Comparison of ENCODE assay signal across 8 mouse cellular contexts in the genomic region with DNA sequence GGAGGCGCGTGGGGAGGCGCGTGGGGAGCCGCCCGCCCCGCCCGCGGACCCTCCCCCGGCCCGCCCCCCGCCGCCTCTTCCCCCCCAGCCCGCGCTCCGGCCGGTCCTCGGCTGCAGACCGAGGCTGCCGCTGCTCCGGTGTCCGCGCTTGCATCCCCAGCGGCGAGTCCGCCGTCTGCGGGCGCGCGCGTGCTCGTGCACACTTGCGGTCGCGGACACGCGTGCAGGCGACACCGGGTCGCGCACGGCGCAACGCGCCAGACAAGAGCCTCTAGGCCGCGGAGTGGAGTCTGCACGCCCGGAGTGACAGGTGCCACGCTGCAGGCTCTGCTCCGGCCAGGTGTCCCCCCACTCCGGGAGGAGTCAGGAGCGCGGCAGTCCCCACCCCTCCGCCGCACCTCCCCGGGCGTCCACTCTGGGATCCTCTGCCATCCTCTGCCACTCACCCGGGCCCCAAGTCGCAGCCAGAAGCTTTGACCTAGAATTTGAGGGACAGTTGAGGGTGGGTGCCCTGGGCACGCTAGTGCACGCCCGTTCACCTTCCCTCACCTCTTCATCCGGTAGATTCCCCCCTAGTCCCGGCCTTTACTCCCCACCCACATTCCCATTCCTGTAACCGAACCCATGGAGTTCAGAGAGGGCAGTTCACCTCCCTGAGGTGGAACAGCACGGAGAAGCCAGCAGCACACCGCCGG. TPM values are rescaled to one million over a fixed set of nuclear protein-coding genes. Genes with fewer than 3 reads are reported as not detected.
DNase-seq lines count a peak whose midpoint lies in the region; ATAC-seq and TF ChIP-seq lines count a peak whose summit lies in the region.

No protein-coding gene starts in this region.

- peak overlapping the region; percentile 87 for H3K4me3 ChIP-seq in intestine, postnatal 0 days (ENCODE audit: low read depth, low read length)
- peak overlapping the region; percentile 76 for H3K4me3 ChIP-seq in limb, embryonic 15.5 days
- H3K4me3 ChIP-seq in neural tube, embryonic 12.5 days, result peak overlapping the region; percentile 84

- no peaks in the 10 kb centered on the region for H3K9me3 ChIP-seq in intestine, postnatal 0 days (ENCODE audit: control insufficient read depth)
- H3K9me3 ChIP-seq in limb, embryonic 15.5 days, result no peaks in the 10 kb centered on the region
- no peaks in the 10 kb centered on the region for H3K9me3 ChIP-seq in neural tube, embryonic 12.5 days

- peak overlapping the region; percentile 71 for H3K9ac ChIP-seq in intestine, postnatal 0 days (ENCODE audit: low read depth, low read length)
- H3K9ac ChIP-seq in limb, embryonic 15.5 days, result peak overlapping the region; percentile 68
- peak overlapping the region; percentile 92 for H3K9ac ChIP-seq in neural tube, embryonic 12.5 days

- H3K27ac ChIP-seq in intestine, postnatal 0 days (ENCODE audit: low read depth, low read length), result peak overlapping the region; percentile 87
- peak overlapping the region; percentile 93 for H3K27ac ChIP-seq in limb, embryonic 15.5 days
- H3K27ac ChIP-seq in neural tube, embryonic 12.5 days, result peak overlapping the region; percentile 69

- no peak for TF ChIP-seq CTCF in intestine, postnatal 0 days (IDR thresholded peaks at IDR 0.05; ENCODE audit: low read depth)

- peak; percentile 65 to 81 for DNase-seq in left cerebral cortex, adult 18-20 months (ENCODE audit: low spot score in 2 of 2)
- DNase-seq in left cerebral cortex, adult 11 months (ENCODE audit: low spot score), result no peak
- DNase-seq in cerebellum, adult 18-20 months, result peak; percentile 80 to 91
- peak; percentile 69 for DNase-seq in gastrocnemius, postnatal 10 days
- DNase-seq in thymus, postnatal 14 days, result peak; percentile 64

- peak overlapping the region; percentile 97 for H3K4me2 ChIP-seq in intestine, postnatal 0 days (replicated peaks; ENCODE audit: low read depth)
- peak overlapping the region; percentile 94 for H3K4me2 ChIP-seq in limb, embryonic 15.5 days
- H3K4me2 ChIP-seq in neural tube, embryonic 12.5 days (replicated peaks), result peak overlapping the region; percentile 94

- H3K4me1 ChIP-seq in intestine, postnatal 0 days (replicated peaks; ENCODE audit: control insufficient read depth, insufficient read depth, low read length), result 0 out of 2 replicates have a peak, but pooled peaks cover 4% of the 10 kb centered on the region
- H3K4me1 ChIP-seq in limb, embryonic 15.5 days, result peaks cover 57% of the 10 kb centered on the region
- H3K4me1 ChIP-seq in neural tube, embryonic 12.5 days, result peaks cover 43% of the 10 kb centered on the region

- H3K36me3 ChIP-seq in intestine, postnatal 0 days (ENCODE audit: control insufficient read depth, insufficient read depth), result no peaks in the 10 kb centered on the region
- H3K36me3 ChIP-seq in limb, embryonic 15.5 days, result no peaks in the 10 kb centered on the region
- no peaks in the 10 kb centered on the region for H3K36me3 ChIP-seq in neural tube, embryonic 12.5 days

- ATAC-seq in intestine, postnatal 0 days, result peak; percentile 1; the same call in 1 of the 2 replicates
- ATAC-seq in limb, embryonic 15.5 days (ENCODE audit: insufficient number of reproducible peaks, low FRiP score, low TSS enrichment, low read depth), result no peak; the same call in 1 of the 2 replicates
- ATAC-seq in neural tube, embryonic 12.5 days (ENCODE audit: low FRiP score, low read depth), result peak; percentile 5; the same call in 1 of the 2 replicates

- H3K27me3 ChIP-seq in intestine, postnatal 0 days (replicated peaks; ENCODE audit: control insufficient read depth, insufficient read depth, low read length), result peaks cover 7% of the 10 kb centered on the region; the same call in 1 of the 2 replicates
- no peaks in the 10 kb centered on the region for H3K27me3 ChIP-seq in limb, embryonic 15.5 days
- H3K27me3 ChIP-seq in neural tube, embryonic 12.5 days (replicated peaks), result peaks cover 44% of the 10 kb centered on the region

- WGBS in intestine, postnatal 0 days, result 2% methylated on average over 53 of the region's 70 CpGs
- WGBS in limb, embryonic 15.5 days, result 1% methylated on average over 34 of the region's 70 CpGs
- WGBS in neural tube, embryonic 12.5 days, result 1% methylated on average over 55 of the region's 70 CpGs

RNA-seq across cellular contexts. Expression of a gene that starts 24.5 kb away (rescaled TPM):
- total RNA-seq in left cerebral cortex, adult 18-20 months (2021), result 10 to 100 TPM; 84.7 to 91.7 TPM
- 100 to 1,000 TPM; 329 to 332 TPM for total RNA-seq in gastrocnemius, postnatal 10 days (2021)
- polyA plus RNA-seq in intestine, postnatal 0 days (2015; fragmentation: Nextera tagmentation; extraction: Ambion mirVana), result 29.2 and 35.1 TPM in 2 replicates
- polyA plus RNA-seq in limb, embryonic 15.5 days (2015; fragmentation: Nextera tagmentation; extraction: Ambion mirVana), result 138 and 146 TPM in 2 replicates
- 21.7 and 22.2 TPM in 2 replicates for polyA plus RNA-seq in neural tube, embryonic 12.5 days (2016; fragmentation: Nextera tagmentation; extraction: Ambion mirVana)

RNA-seq across cellular contexts. Expression of a gene that starts 38.1 kb away (rescaled TPM):
- 1 to 10 TPM; 1.1 to 1.2 TPM for total RNA-seq in left cerebral cortex, adult 18-20 months (2021)
- total RNA-seq in gastrocnemius, postnatal 10 days (2021), result under 1 TPM in 1 of 2 experiments, not detected in 1; 0.65 TPM
- 1,233 and 1,333 TPM in 2 replicates for polyA plus RNA-seq in intestine, postnatal 0 days (2015; fragmentation: Nextera tagmentation; extraction: Ambion mirVana)
- 2.9 and 3.6 TPM in 2 replicates for polyA plus RNA-seq in limb, embryonic 15.5 days (2015; fragmentation: Nextera tagmentation; extraction: Ambion mirVana)
- 2.1 and 2.7 TPM in 2 replicates for polyA plus RNA-seq in neural tube, embryonic 12.5 days (2016; fragmentation: Nextera tagmentation; extraction: Ambion mirVana)

RNA-seq across cellular contexts. Expression of a gene that starts 42.2 kb away (rescaled TPM):
- 1 to 10 TPM; 2.7 to 2.8 TPM for total RNA-seq in left cerebral cortex, adult 18-20 months (2021)
- 1 to 10 TPM in 1 of 2 experiments, under 1 TPM in 1; 0.33 to 2.0 TPM for total RNA-seq in gastrocnemius, postnatal 10 days (2021)
- 0.31 TPM in 1 of 2 replicates, not detected in the other for polyA plus RNA-seq in intestine, postnatal 0 days (2015; fragmentation: Nextera tagmentation; extraction: Ambion mirVana)
- polyA plus RNA-seq in limb, embryonic 15.5 days (2015; fragmentation: Nextera tagmentation; extraction: Ambion mirVana), result 0.51 and 1.7 TPM in 2 replicates
- 2.3 and 2.5 TPM in 2 replicates for polyA plus RNA-seq in neural tube, embryonic 12.5 days (2016; fragmentation: Nextera tagmentation; extraction: Ambion mirVana)

RNA-seq across cellular contexts. Expression of a gene that starts 46.7 kb away (rescaled TPM):
- total RNA-seq in left cerebral cortex, adult 18-20 months (2021), result 1 to 10 TPM; 3.1 to 3.8 TPM
- total RNA-seq in gastrocnemius, postnatal 10 days (2021), result under 1 TPM; 0.40 to 0.45 TPM
- 0.76 and 1.1 TPM in 2 replicates for polyA plus RNA-seq in intestine, postnatal 0 days (2015; fragmentation: Nextera tagmentation; extraction: Ambion mirVana)
- polyA plus RNA-seq in limb, embryonic 15.5 days (2015; fragmentation: Nextera tagmentation; extraction: Ambion mirVana), result 2.1 and 3.1 TPM in 2 replicates
- 5.0 and 5.3 TPM in 2 replicates for polyA plus RNA-seq in neural tube, embryonic 12.5 days (2016; fragmentation: Nextera tagmentation; extraction: Ambion mirVana)

RNA-seq across cellular contexts. Expression of a gene that starts 46.8 kb away (rescaled TPM):
- 10 to 100 TPM; 87.4 to 97.6 TPM for total RNA-seq in left cerebral cortex, adult 18-20 months (2021)
- total RNA-seq in gastrocnemius, postnatal 10 days (2021), result 10 to 100 TPM; 40.3 to 46.7 TPM
- polyA plus RNA-seq in intestine, postnatal 0 days (2015; fragmentation: Nextera tagmentation; extraction: Ambion mirVana), result 54.0 and 59.4 TPM in 2 replicates
- polyA plus RNA-seq in limb, embryonic 15.5 days (2015; fragmentation: Nextera tagmentation; extraction: Ambion mirVana), result 79.8 and 88.7 TPM in 2 replicates
- 75.6 and 77.9 TPM in 2 replicates for polyA plus RNA-seq in neural tube, embryonic 12.5 days (2016; fragmentation: Nextera tagmentation; extraction: Ambion mirVana)

Comparison
In these comparisons a context has a peak if more than half of its experiments do, and no peak if none do; other contexts are left out.
1. RNA of a gene that starts 38.1 kb away (polyA plus RNA-seq): 1,233 to 1,333 TPM in intestine, postnatal 0 days; 2.9 to 3.6 TPM in limb, embryonic 15.5 days and 2.1 to 2.7 TPM in neural tube, embryonic 12.5 days; every median in the first group is over 100 times any median in the second.
2. Peak in every context shown above with its lines, with median percentiles within 50 percentile points of each other: H3K27ac ChIP-seq, H3K4me2 ChIP-seq, H3K4me3 ChIP-seq and H3K9ac ChIP-seq.